Mouse (Mus musculus) myocyte (in vitro differentiated cells): ENCODE measurements at regions not wholly inside any gene's neighbourhood (a gene's known extent, or its start where the extent isn't known, plus 50 kb on each side); places are given as distances from the start of the nearest gene placed in this dataset.
"Not testable (repeated sequence)": the region's sequence is repeated elsewhere in the genome, so short reads cannot be mapped to it uniquely, and the experiment has no call there.

Source experiments
- POLR2A ChIP-seq: IDR thresholded peaks from one replicate; pipeline ENCODE4 v1.6.1; 2011; ENCODE audit warnings: low read depth, mild to moderate bottlenecking, control low read depth, moderate library complexity; ENCODE audit not compliant: insufficient read length
- USF1 ChIP-seq: IDR thresholded peaks from one replicate; pipeline ENCODE4 v1.6.1; 2011; ENCODE audit warnings: low read depth, mild to moderate bottlenecking, control low read depth, moderate library complexity

- not testable (repeated sequence) for TF ChIP-seq USF1, POLR2A
These were observed 424.6 kb upstream of the Olfr1507 start for GRCm38 (mm10) chr14:52920138-52920537.
